Mouse (Mus musculus): ENCODE data around the gene Xpr1. TPM values are rescaled to one million over a fixed set of nuclear protein-coding genes. Genes with fewer than 3 reads are reported as not detected.

Gene Xpr1
- total and polyA plus RNA-seq, 3 experiments, result 6.2 to 67.8 (median 12.2) TPM

DNA sequence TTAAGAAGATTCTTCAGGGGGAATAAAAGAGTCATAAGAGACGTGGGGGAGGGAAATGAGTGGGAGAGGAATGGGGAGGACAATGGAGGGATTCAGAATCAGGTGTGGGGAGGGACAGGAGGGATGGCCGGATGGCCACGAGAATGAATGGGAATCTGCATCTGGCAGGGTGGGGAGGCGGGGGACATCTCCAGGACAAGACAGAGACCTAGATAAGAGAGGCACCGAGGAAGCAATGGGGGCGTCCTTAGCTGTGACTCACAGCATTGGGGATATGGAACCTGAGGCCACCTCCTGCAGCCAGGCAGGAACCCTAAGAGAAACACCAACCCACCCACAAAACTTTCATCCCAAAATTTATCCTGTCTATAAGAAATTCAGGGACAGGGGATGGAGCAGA is 81.3 kb downstream of the Xpr1 start:
- Histone ChIP-seq H3K27ac (ENCODE audit: control insufficient read depth, low read depth, low read length) (no peak overlapping the region), H3K36me3 (ENCODE audit: control insufficient read depth in 1 of 2, insufficient read depth in 2 of 2, low read length in 2 of 2) (peaks cover 0 to 2% of the 10 kb centered on the region in 2 experiments; a peak in 2 of 4 replicates), H3K4me3 (ENCODE audit: control insufficient read depth in 1 of 2, insufficient read depth in 1 of 2, low read depth in 2 of 2, low read length in 2 of 2) (no peak overlapping the region), H3K9me3 (replicated peaks; ENCODE audit: insufficient read depth, low read length) (no peaks in the 10 kb centered on the region), H3K27me3 (ENCODE audit: control insufficient read depth in 1 of 2, insufficient read depth in 2 of 2, low read length in 2 of 2) (no peaks in the 10 kb centered on the region), H3K4me1 (ENCODE audit: control insufficient read depth in 1 of 2, insufficient read depth in 2 of 2, low read length in 2 of 2) (peaks cover 0 to 15% of the 10 kb centered on the region in 2 experiments; a peak in 2 of 4 replicates), H3K9ac (ENCODE audit: control insufficient read depth, low read depth, low read length, poor library complexity, severe bottlenecking) (no peak overlapping the region), H3K79me2 (ENCODE audit: control insufficient read depth, insufficient read depth, low read length, poor library complexity) (no peaks in the 10 kb centered on the region)
- DNase-seq (ENCODE audit: low read depth, low spot score), result no peak
- no peak for TF ChIP-seq CHD1 (IDR thresholded peaks at IDR 0.05; ENCODE audit: low read depth, low read length)
- TF ChIP-seq TCF12 (IDR thresholded peaks at IDR 0.05; ENCODE audit: low read depth, low read length), result no peak
- no peak for TF ChIP-seq MAX (IDR thresholded peaks at IDR 0.05; ENCODE audit: low read length)
- TF ChIP-seq SMC3 (IDR thresholded peaks at IDR 0.05; ENCODE audit: low read depth, low read length), result no peak
- TF ChIP-seq MEF2A (IDR thresholded peaks at IDR 0.05; ENCODE audit: extremely low read depth, insufficient replicate concordance, low read depth, low read length, poor library complexity, severe bottlenecking), result no peak
- no peak for TF ChIP-seq ZKSCAN1 (IDR thresholded peaks at IDR 0.05; ENCODE audit: low read depth, low read length)
- no peak for TF ChIP-seq JUND (IDR thresholded peaks at IDR 0.05; ENCODE audit: low read depth, low read length)
- no peak for TF ChIP-seq NELFE (IDR thresholded peaks at IDR 0.05; ENCODE audit: low read depth, low read length)
- TF ChIP-seq RCOR1 (IDR thresholded peaks at IDR 0.05; ENCODE audit: low read depth, low read length), result no peak
- no peak for TF ChIP-seq MYC (IDR thresholded peaks at IDR 0.05; ENCODE audit: low read depth, low read length)
- no peak for TF ChIP-seq KAT2A (conservative IDR thresholded peaks at IDR 0.05; ENCODE audit: low read depth, low read length)

DNA sequence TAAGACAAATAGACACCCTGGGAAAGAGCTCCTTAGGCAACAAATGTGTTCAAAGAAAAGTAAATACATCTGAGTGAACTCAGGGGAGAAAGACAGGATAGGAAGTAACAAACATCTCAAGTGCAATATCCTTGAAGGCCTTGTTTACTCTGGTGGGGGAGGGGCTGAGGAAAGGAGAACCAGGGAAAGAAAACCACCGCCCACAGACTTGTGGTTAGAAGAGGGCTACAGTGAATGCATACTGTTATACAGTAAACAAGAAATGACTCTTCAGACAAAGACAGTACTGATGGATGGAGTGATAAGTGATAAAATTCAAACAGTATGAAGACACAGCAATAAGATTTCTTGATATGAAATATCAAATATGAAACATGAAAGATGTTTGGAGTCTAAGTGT is 95.0 kb downstream of the Xpr1 start:
- no peak overlapping the region; the same call in 1 of the 2 replicates for H3K27ac ChIP-seq (ENCODE audit: control insufficient read depth, low read depth, low read length)
- H3K4me1 ChIP-seq (ENCODE audit: control insufficient read depth in 1 of 2, insufficient read depth in 2 of 2, low read length in 2 of 2), result peaks cover 8 to 21% of the 10 kb centered on the region in 2 experiments; a peak in 3 of 4 replicates
- no peaks in the 10 kb centered on the region for H3K27me3 ChIP-seq (ENCODE audit: control insufficient read depth in 1 of 2, insufficient read depth in 2 of 2, low read length in 2 of 2)
- no peak overlapping the region for H3K4me3 ChIP-seq (ENCODE audit: control insufficient read depth in 1 of 2, insufficient read depth in 1 of 2, low read depth in 2 of 2, low read length in 2 of 2)
- H3K9ac ChIP-seq (ENCODE audit: control insufficient read depth, low read depth, low read length, poor library complexity, severe bottlenecking), result no peak overlapping the region
- no peaks in the 10 kb centered on the region for H3K79me2 ChIP-seq (ENCODE audit: control insufficient read depth, insufficient read depth, low read length, poor library complexity)
- TF ChIP-seq EP300 (IDR thresholded peaks at IDR 0.05; ENCODE audit: low read depth in 1 of 2, low read length in 2 of 2) (peak; percentile 51 to 55), MAX (IDR thresholded peaks at IDR 0.05; ENCODE audit: low read length) (no peak), MYB (IDR thresholded peaks at IDR 0.05; ENCODE audit: low read depth, low read length) (no peak), E2F4 (IDR thresholded peaks at IDR 0.05; ENCODE audit: borderline replicate concordance, low read depth, low read length) (no peak), TAL1 (IDR thresholded peaks at IDR 0.05; ENCODE audit: low read length) (no peak), MAFK (IDR thresholded peaks at IDR 0.05; ENCODE audit: borderline replicate concordance, low read depth, low read length) (no peak), GATA1 (IDR thresholded peaks at IDR 0.05; ENCODE audit: low read depth, low read length) (peak; percentile 33; the same call in 1 of the 2 replicates), MYC (IDR thresholded peaks at IDR 0.05; ENCODE audit: low read depth, low read length) (no peak)
- DNase-seq (ENCODE audit: low read depth, low spot score), result peak; percentile 82
- peaks cover 3 to 21% of the 10 kb centered on the region in 2 experiments for H3K36me3 ChIP-seq (ENCODE audit: control insufficient read depth in 1 of 2, insufficient read depth in 2 of 2, low read length in 2 of 2)
- H3K9me3 ChIP-seq (replicated peaks; ENCODE audit: insufficient read depth, low read length), result no peaks in the 10 kb centered on the region
